Mouse (Mus musculus): ENCODE measurements around the gene Speer4a.
"Not testable (repeated sequence)": the region's sequence is repeated elsewhere in the genome, so short reads cannot be mapped to it uniquely, and the experiment has no call there.

DNA sequence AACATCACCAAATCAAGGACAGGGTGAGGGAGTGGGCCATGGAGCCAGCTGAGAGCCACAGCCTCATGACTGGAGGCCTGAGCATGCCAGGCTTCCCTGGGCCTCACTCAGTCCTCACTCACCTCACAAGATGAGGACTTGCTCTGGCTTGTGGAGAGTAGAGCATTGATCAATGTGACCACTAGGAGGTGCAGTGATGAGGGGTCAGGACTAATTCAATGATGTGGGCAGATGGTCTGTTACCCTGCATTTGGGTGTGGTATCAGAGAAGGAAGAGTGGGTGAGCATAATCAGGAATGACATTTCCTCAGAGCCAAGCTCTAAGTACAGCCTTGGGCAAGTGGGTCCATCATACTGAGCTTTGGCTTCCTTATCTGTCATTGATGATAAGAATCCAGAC lies 39.7 kb upstream of the Speer4a start:
- not testable (repeated sequence) for TF ChIP-seq CTCF, EP300 (IDR thresholded peaks at IDR 0.05; ENCODE audit: low read depth)
